Mouse (Mus musculus): ENCODE measurements around the gene Rnf220. TPM values are rescaled to one million over a fixed set of nuclear protein-coding genes. Genes with fewer than 3 reads are reported as not detected.

The Rnf220 gene
- polyA plus RNA-seq, 1 experiment from 2014 or later: 98.2 TPM

- H3K4me3 ChIP-seq: no peak overlapping the region
- peaks cover 20% of the 10 kb centered on the region for H3K4me1 ChIP-seq
- no peaks in the 10 kb centered on the region for H3K9me3 ChIP-seq
- WGBS: 93% methylated on average over 5 of the region's 5 CpGs
- no peaks in the 10 kb centered on the region for H3K36me3 ChIP-seq (replicated peaks)
- DNase-seq (ENCODE audit: extremely low spot score, low spot score): no peak
- H3K27ac ChIP-seq: peak overlapping the region; percentile 40; the same call in 1 of the 2 replicates
- H3K27me3 ChIP-seq (ENCODE audit: poor library complexity, severe bottlenecking): peaks cover 98% of the 10 kb centered on the region
Measured at GRCm38 (mm10) chr4:117380558-117380935, 116.3 kb downstream of the Rnf220 start.

GRCm38 (mm10) chr4:117379803-117380557, 116.9 kb downstream of the Rnf220 start:
- peaks cover 98% of the 10 kb centered on the region for H3K27me3 ChIP-seq (ENCODE audit: poor library complexity, severe bottlenecking)
- H3K27ac ChIP-seq: peak overlapping the region; percentile 40; the same call in 1 of the 2 replicates
- no peaks in the 10 kb centered on the region for H3K9me3 ChIP-seq
- peaks cover 23% of the 10 kb centered on the region for H3K4me1 ChIP-seq
- DNase-seq (ENCODE audit: extremely low spot score, low spot score): no peak
- WGBS: 65% methylated on average over 14 of the region's 14 CpGs
- H3K36me3 ChIP-seq (replicated peaks): no peaks in the 10 kb centered on the region
- no peak overlapping the region for H3K4me3 ChIP-seq

GRCm38 (mm10) chr4:117374078-117374540, 122.7 kb downstream of the Rnf220 start:
- peaks cover 53% of the 10 kb centered on the region for H3K4me1 ChIP-seq
- no peak for DNase-seq (ENCODE audit: extremely low spot score, low spot score)

GRCm38 (mm10) chr4:117373324-117374077, 123.4 kb downstream of the Rnf220 start:
- Histone ChIP-seq H3K9me3 (no peaks in the 10 kb centered on the region), H3K27me3 (ENCODE audit: poor library complexity, severe bottlenecking) (peaks cover 98% of the 10 kb centered on the region), H3K4me1 (peaks cover 55% of the 10 kb centered on the region), H3K27ac (peak overlapping the region; percentile 75), H3K36me3 (replicated peaks) (no peaks in the 10 kb centered on the region), H3K4me3 (peak overlapping the region; percentile 40)
- 1% methylated on average over 15 of the region's 16 CpGs for WGBS
- DNase-seq (ENCODE audit: extremely low spot score, low spot score): peak; percentile 76

More at GRCm38 (mm10) chr4:117374078-117374540, 122.7 kb downstream of the Rnf220 start:
- WGBS: 6% methylated on average over 10 of the region's 10 CpGs
- peaks cover 98% of the 10 kb centered on the region for H3K27me3 ChIP-seq (ENCODE audit: poor library complexity, severe bottlenecking)
- H3K36me3 ChIP-seq (replicated peaks): no peaks in the 10 kb centered on the region
- no peaks in the 10 kb centered on the region for H3K9me3 ChIP-seq
- H3K4me3 ChIP-seq: peak overlapping the region; percentile 40
- H3K27ac ChIP-seq: peak overlapping the region; percentile 75

GRCm38 (mm10) chr4:117371896-117372295, 125.0 kb downstream of the Rnf220 start:
- no peak overlapping the region for H3K27ac ChIP-seq
- no peaks in the 10 kb centered on the region for H3K9me3 ChIP-seq
- peaks cover 61% of the 10 kb centered on the region for H3K4me1 ChIP-seq
- no peak for DNase-seq (ENCODE audit: extremely low spot score, low spot score)
- no peaks in the 10 kb centered on the region for H3K36me3 ChIP-seq (replicated peaks)
- H3K27me3 ChIP-seq (ENCODE audit: poor library complexity, severe bottlenecking): peaks cover 100% of the 10 kb centered on the region
- H3K4me3 ChIP-seq: no peak overlapping the region
- WGBS: 22% methylated on average over 2 of the region's 2 CpGs

- Histone ChIP-seq H3K36me3 (replicated peaks) (no peaks in the 10 kb centered on the region), H3K4me3 (no peak overlapping the region), H3K27me3 (ENCODE audit: poor library complexity, severe bottlenecking) (peaks cover 99% of the 10 kb centered on the region), H3K27ac (no peak overlapping the region), H3K9me3 (no peaks in the 10 kb centered on the region), H3K4me1 (peaks cover 56% of the 10 kb centered on the region)
- 69% methylated on average over 5 of the region's 5 CpGs for WGBS
- no peak for DNase-seq (ENCODE audit: extremely low spot score, low spot score)
Measured at GRCm38 (mm10) chr4:117370354-117370753, 126.5 kb downstream of the Rnf220 start.

GRCm38 (mm10) chr4:117369571-117369970, 127.3 kb downstream of the Rnf220 start:
- H3K9me3 ChIP-seq: no peaks in the 10 kb centered on the region
- H3K4me3 ChIP-seq: no peak overlapping the region
- peaks cover 99% of the 10 kb centered on the region for H3K27me3 ChIP-seq (ENCODE audit: poor library complexity, severe bottlenecking)
- DNase-seq (ENCODE audit: extremely low spot score, low spot score): no peak
- H3K27ac ChIP-seq: no peak overlapping the region
- 91% methylated on average over 3 of the region's 3 CpGs for WGBS
- peaks cover 48% of the 10 kb centered on the region for H3K4me1 ChIP-seq
- H3K36me3 ChIP-seq (replicated peaks): no peaks in the 10 kb centered on the region

- 87% methylated on average over 19 of the region's 19 CpGs for WGBS
- Histone ChIP-seq H3K4me3 (no peak overlapping the region), H3K36me3 (replicated peaks) (no peaks in the 10 kb centered on the region), H3K27me3 (ENCODE audit: poor library complexity, severe bottlenecking) (peaks cover 99% of the 10 kb centered on the region), H3K27ac (no peak overlapping the region), H3K4me1 (peaks cover 29% of the 10 kb centered on the region), H3K9me3 (no peaks in the 10 kb centered on the region)
- no peak for DNase-seq (ENCODE audit: extremely low spot score, low spot score)
Measured at GRCm38 (mm10) chr4:117367365-117367764, 129.5 kb downstream of the Rnf220 start.

GRCm38 (mm10) chr4:117362085-117362484, 134.8 kb downstream of the Rnf220 start:
- no peak overlapping the region; the same call in 1 of the 2 replicates for H3K4me3 ChIP-seq
- no peaks in the 10 kb centered on the region for H3K9me3 ChIP-seq
- 12% methylated on average over 5 of the region's 5 CpGs for WGBS
- H3K36me3 ChIP-seq (replicated peaks): no peaks in the 10 kb centered on the region
- H3K27ac ChIP-seq: no peak overlapping the region
- DNase-seq (ENCODE audit: extremely low spot score, low spot score): no peak
- H3K27me3 ChIP-seq (ENCODE audit: poor library complexity, severe bottlenecking): peaks cover 99% of the 10 kb centered on the region
- H3K4me1 ChIP-seq: peaks cover 21% of the 10 kb centered on the region

GRCm38 (mm10) chr4:117361558-117361873, 135.3 kb downstream of the Rnf220 start:
- Histone ChIP-seq H3K4me3 (peak overlapping the region; percentile 5; the same call in 1 of the 2 replicates), H3K27me3 (ENCODE audit: poor library complexity, severe bottlenecking) (peaks cover 99% of the 10 kb centered on the region), H3K36me3 (replicated peaks) (no peaks in the 10 kb centered on the region), H3K27ac (no peak overlapping the region), H3K4me1 (peaks cover 21% of the 10 kb centered on the region), H3K9me3 (no peaks in the 10 kb centered on the region)
- 20% methylated on average over 7 of the region's 7 CpGs for WGBS
- DNase-seq (ENCODE audit: extremely low spot score, low spot score): no peak

GRCm38 (mm10) chr4:117360713-117361557, 135.9 kb downstream of the Rnf220 start:
- peaks cover 21% of the 10 kb centered on the region for H3K4me1 ChIP-seq
- H3K27me3 ChIP-seq (ENCODE audit: poor library complexity, severe bottlenecking): peaks cover 99% of the 10 kb centered on the region
- no peak for DNase-seq (ENCODE audit: extremely low spot score, low spot score)
- no peaks in the 10 kb centered on the region for H3K36me3 ChIP-seq (replicated peaks)
- 62% methylated on average over 16 of the region's 16 CpGs for WGBS
- no peak overlapping the region for H3K27ac ChIP-seq
- H3K4me3 ChIP-seq: no peak overlapping the region
- H3K9me3 ChIP-seq: no peaks in the 10 kb centered on the region

GRCm38 (mm10) chr4:117359803-117360382, 137.0 kb downstream of the Rnf220 start:
- Histone ChIP-seq H3K27me3 (ENCODE audit: poor library complexity, severe bottlenecking) (peaks cover 99% of the 10 kb centered on the region), H3K27ac (no peak overlapping the region), H3K4me1 (peaks cover 21% of the 10 kb centered on the region), H3K9me3 (no peaks in the 10 kb centered on the region), H3K36me3 (replicated peaks) (no peaks in the 10 kb centered on the region), H3K4me3 (no peak overlapping the region)
- 88% methylated on average over 17 of the region's 17 CpGs for WGBS
- no peak for DNase-seq (ENCODE audit: extremely low spot score, low spot score)

Measured in forebrain, embryonic 10.5 days (tissue).